Mouse (Mus musculus) gastrocnemius, postnatal 36 days (tissue): Measurements from ENCODE around the gene Trim56. TPM values are rescaled to one million over a fixed set of nuclear protein-coding genes. Genes with fewer than 3 reads are reported as not detected.

Experiments
- DNase-seq, 2 experiments: peaks; one replicate each; pipeline ENCODE4 v3.0.0; 2022
- intact Hi-C: fragments of 180-260 bp; cut with DNase I; formaldehyde crosslinking; loops from one replicate; pipeline ENCODE4 v1.15.1; 2025
- total RNA-seq, 2 experiments: library from RNA; stranded (reverse); gene quantifications; 2 replicates each; pipeline ENCODE4 v1.2.3; 2021

Gene Trim56
- total RNA-seq, 2 experiments from 2014 or later = 7.0 to 8.0 TPM

GRCm38 (mm10) chr5:137078041-137078440 lies 38.0 kb downstream of the Trim56 start:
- DNase-seq = no peak
- intact Hi-C loops = no loop called here

- intact Hi-C loops = no loop called here
- DNase-seq = no peak
These were observed 38.8 kb downstream of the Trim56 start for GRCm38 (mm10) chr5:137077187-137077586.

- peak; percentile 24 to 59 for DNase-seq
- intact Hi-C loops = no loop called here
These were observed 39.6 kb downstream of the Trim56 start for GRCm38 (mm10) chr5:137076191-137076930.

GRCm38 (mm10) chr5:137075726-137076125 lies 40.3 kb downstream of the Trim56 start:
- DNase-seq = no peak
- intact Hi-C loops = no loop called here

GRCm38 (mm10) chr5:137074191-137074651 lies 41.8 kb downstream of the Trim56 start:
- intact Hi-C loops = no loop called here

GRCm38 (mm10) chr5:137073141-137073540 lies 42.9 kb downstream of the Trim56 start:
- no peak for DNase-seq
- intact Hi-C loops = no loop called here

More at GRCm38 (mm10) chr5:137074191-137074651, 41.8 kb downstream of the Trim56 start:
- DNase-seq = peak; percentile 39 to 61

GRCm38 (mm10) chr5:137072079-137072960 lies 43.7 kb downstream of the Trim56 start, which contains the start of gene Serpine1:
TSS of gene Serpine1 (minus strand) at chr5:137072268.
- DNase-seq = peak; percentile 71 to 83
- intact Hi-C loops = no loop called here

- intact Hi-C loops = no loop called here
- no peak for DNase-seq
These were observed 45.0 kb downstream of the Trim56 start for GRCm38 (mm10) chr5:137070881-137071605.

GRCm38 (mm10) chr5:137068711-137069110 lies 47.3 kb downstream of the Trim56 start:
- DNase-seq = no peak
- intact Hi-C loops = no loop called here

GRCm38 (mm10) chr5:137065923-137066322 lies 50.1 kb downstream of the Trim56 start:
- intact Hi-C loops = no loop called here
- DNase-seq = no peak

GRCm38 (mm10) chr5:137065454-137065853 lies 50.6 kb downstream of the Trim56 start:
- no peak for DNase-seq
- intact Hi-C loops = no loop called here

- DNase-seq = no peak
- intact Hi-C loops = loop anchor here (1.0 to 5.0 kb wide), 2 partner anchors 35 to 44 kb away; partner anchors contain the start of gene Vgf
These were observed 53.4 kb downstream of the Trim56 start for GRCm38 (mm10) chr5:137062601-137063000.

GRCm38 (mm10) chr5:137061809-137062481 lies 54.1 kb downstream of the Trim56 start:
- intact Hi-C loops = loop anchor here (1.0 to 5.0 kb wide), 2 partner anchors 35 to 44 kb away; partner anchors contain the start of gene Vgf
- peak; percentile 38 to 63 for DNase-seq

Other genes with a start within 250 kb of the Trim56 start
- gene Col26a1, start 233.0 kb downstream of the Trim56 start, total RNA-seq = 1 to 10 TPM; 2.3 to 4.1 TPM
- gene Ift22, start 208.1 kb downstream of the Trim56 start, total RNA-seq = 1 to 10 TPM; 4.2 to 5.9 TPM
- gene Fis1, start 162.9 kb downstream of the Trim56 start, total RNA-seq = 100 to 1,000 TPM; 149 to 165 TPM
- gene Cldn15, start 149.6 kb downstream of the Trim56 start, total RNA-seq = 1 to 10 TPM; 1.7 to 1.8 TPM
- 10 to 100 TPM; 19.5 to 22.2 TPM for gene Plod3, start 129.2 kb downstream of the Trim56 start, total RNA-seq
- gene Znhit1, start 128.2 kb downstream of the Trim56 start, total RNA-seq = 10 to 100 TPM; 58.3 to 63.2 TPM
- gene Vgf, start 89.8 kb downstream of the Trim56 start, total RNA-seq = not detected
- gene Ap1s1, start 70.1 kb downstream of the Trim56 start, total RNA-seq = 10 to 100 TPM; 14.6 to 16.8 TPM
- gene Serpine1, start 43.9 kb downstream of the Trim56 start, total RNA-seq = 1 to 10 TPM; 2.8 to 7.5 TPM
- gene Muc3, start 33.1 kb upstream of the Trim56 start, total RNA-seq = not detected
- gene Muc3a, start 96.2 kb upstream of the Trim56 start, total RNA-seq = under 1 TPM; 0.17 to 0.31 TPM
- 10 to 100 TPM; 25.2 to 41.2 TPM for gene Ache, start 171.3 kb upstream of the Trim56 start, total RNA-seq
- 10 to 100 TPM; 17.6 to 25.1 TPM for gene Ufsp1, start 178.4 kb upstream of the Trim56 start, total RNA-seq
- gene Srrt, start 191.5 kb upstream of the Trim56 start, total RNA-seq = 10 to 100 TPM; 27.7 to 39.8 TPM
- gene Trip6, start 198.2 kb upstream of the Trim56 start, total RNA-seq = 1 to 10 TPM; 3.7 to 4.1 TPM
- 1 to 10 TPM; 2.4 to 2.5 TPM for gene Slc12a9, start 217.4 kb upstream of the Trim56 start, total RNA-seq
- 10 to 100 TPM; 12.1 to 13.4 TPM for gene Ephb4, start 233.9 kb upstream of the Trim56 start, total RNA-seq